Mouse (Mus musculus): ENCODE data around the gene Vps18.

Gene Vps18

GRCm38 (mm10) chr2:119344537-119345138, 56.1 kb downstream of the Vps18 start:
- no peak for DNase-seq (ENCODE audit: low spot score)
